Mouse (Mus musculus) ES-Bruce4 (cell line): ENCODE data around the gene Hdac4. TPM values are rescaled to one million over a fixed set of nuclear protein-coding genes. Genes with fewer than 3 reads are reported as not detected.
A peak's percentile ranks its signal among the peaks of the same experiment; 100 is the strongest.

Experiments used
- H3K27ac ChIP-seq: 2 replicates; pipeline ENCODE4 v1.5.1; 2012; ENCODE audit warnings: low read length, inconsistent platforms; ENCODE audit not compliant: insufficient read depth
- H3K27me3 ChIP-seq: 2 replicates; pipeline ENCODE4 v1.6.1; 2012; ENCODE audit warnings: mild to moderate bottlenecking, low read length, inconsistent platforms; ENCODE audit not compliant: control insufficient read depth, poor library complexity, insufficient read depth, severe bottlenecking
- H3K36me3 ChIP-seq: 2 replicates; pipeline ENCODE4 v1.6.1; 2012; ENCODE audit warnings: inconsistent platforms, mild to moderate bottlenecking, low read length, moderate library complexity; ENCODE audit not compliant: control insufficient read depth, poor library complexity, insufficient read depth, severe bottlenecking
- H3K4me1 ChIP-seq: one replicate; pipeline ENCODE4 v1.8.1; 2011; ENCODE audit warnings: low read length; ENCODE audit not compliant: control insufficient read depth, insufficient read depth
- H3K4me3 ChIP-seq: 2 replicates; pipeline ENCODE4 v1.5.1; 2011; ENCODE audit warnings: low read depth, mild to moderate bottlenecking, low read length
- H3K9ac ChIP-seq: 2 replicates; pipeline ENCODE4 v1.6.1; 2012; ENCODE audit warnings: low read depth, mild to moderate bottlenecking, inconsistent platforms; ENCODE audit not compliant: poor library complexity, severe bottlenecking
- H3K9me3 ChIP-seq: replicated peaks from 2 replicates; pipeline ENCODE4 v1.6.1; 2012; ENCODE audit warnings: mild to moderate bottlenecking, low read length, inconsistent platforms; ENCODE audit not compliant: control insufficient read depth, poor library complexity, insufficient read depth, severe bottlenecking
- CTCF ChIP-seq: IDR thresholded peaks from one replicate; pipeline ENCODE4 v1.8.1; 2011; ENCODE audit warnings: low read depth, low read length
- EP300 ChIP-seq: IDR thresholded peaks from 2 replicates; pipeline ENCODE4 v1.6.1; 2011; ENCODE audit warnings: low read depth, low read length; ENCODE audit not compliant: insufficient read depth
- POLR2A ChIP-seq: IDR thresholded peaks from one replicate; pipeline ENCODE4 v1.8.1; 2011; ENCODE audit warnings: low read length; ENCODE audit not compliant: insufficient read depth
- polyA plus RNA-seq: library from polyadenylated mRNA; stranded (reverse); fragments of >200 nt; gene quantifications from 2 replicates; pipeline ENCODE4 v1.2.4, GENCODE M21; 2011; ENCODE audit warnings: low read depth; ENCODE audit not compliant: missing spikeins, insufficient read depth, insufficient read length

Hdac4 gene
- polyA plus RNA-seq, 1 experiment = 27.5 TPM

- no peak for TF ChIP-seq CTCF
- TF ChIP-seq POLR2A = no peak
- no peak for TF ChIP-seq EP300
- Histone ChIP-seq H3K36me3 (0 out of 2 replicates have a peak, but pooled peaks cover 2% of the 10 kb centered on the region), H3K9me3 (no peaks in the 10 kb centered on the region), H3K27me3 (no peaks in the 10 kb centered on the region), H3K4me3 (no peak overlapping the region), H3K27ac (peak overlapping the region; percentile 2; the same call in 1 of the 2 replicates), H3K9ac (no peak overlapping the region), H3K4me1 (peaks cover 7% of the 10 kb centered on the region)
Observed at GRCm38 (mm10) chr1:92114091-92114490, 81.4 kb downstream of the Hdac4 start.

- Histone ChIP-seq H3K36me3 (0 out of 2 replicates have a peak, but pooled peaks cover 2% of the 10 kb centered on the region), H3K4me1 (peaks cover 7% of the 10 kb centered on the region), H3K27me3 (no peaks in the 10 kb centered on the region), H3K9me3 (no peaks in the 10 kb centered on the region), H3K27ac (peak overlapping the region; percentile 22), H3K4me3 (no peak overlapping the region), H3K9ac (no peak overlapping the region)
- TF ChIP-seq CTCF (no peak), POLR2A (no peak), EP300 (no peak)
Observed at GRCm38 (mm10) chr1:92113243-92114009, 82.1 kb downstream of the Hdac4 start.

- no peaks in the 10 kb centered on the region for H3K27me3 ChIP-seq
- peaks cover 8% of the 10 kb centered on the region for H3K4me1 ChIP-seq
- H3K4me3 ChIP-seq = no peak overlapping the region
- H3K36me3 ChIP-seq = peaks cover 2% of the 10 kb centered on the region; the same call in 1 of the 2 replicates
- no peak overlapping the region for H3K9ac ChIP-seq
- TF ChIP-seq CTCF = no peak
- no peak for TF ChIP-seq EP300
- TF ChIP-seq POLR2A = no peak
- no peak overlapping the region for H3K27ac ChIP-seq
- no peaks in the 10 kb centered on the region for H3K9me3 ChIP-seq
Observed at GRCm38 (mm10) chr1:92112591-92112990, 82.9 kb downstream of the Hdac4 start.

- TF ChIP-seq POLR2A (no peak), CTCF (no peak), EP300 (no peak)
- Histone ChIP-seq H3K27me3 (no peaks in the 10 kb centered on the region), H3K9me3 (no peaks in the 10 kb centered on the region), H3K27ac (no peak overlapping the region), H3K36me3 (no peaks in the 10 kb centered on the region; the same call in 1 of the 2 replicates), H3K4me3 (no peak overlapping the region), H3K4me1 (peaks cover 6% of the 10 kb centered on the region), H3K9ac (no peak overlapping the region)
Observed at GRCm38 (mm10) chr1:92111551-92111950, 83.9 kb downstream of the Hdac4 start.

GRCm38 (mm10) chr1:92111026-92111425 is 84.5 kb downstream of the Hdac4 start:
- no peaks in the 10 kb centered on the region for H3K9me3 ChIP-seq
- no peaks in the 10 kb centered on the region; the same call in 1 of the 2 replicates for H3K36me3 ChIP-seq
- H3K4me3 ChIP-seq = no peak overlapping the region
- H3K27me3 ChIP-seq = no peaks in the 10 kb centered on the region
- TF ChIP-seq EP300 (no peak), CTCF (no peak), POLR2A (no peak)
- peaks cover 6% of the 10 kb centered on the region for H3K4me1 ChIP-seq
- no peak overlapping the region for H3K9ac ChIP-seq
- H3K27ac ChIP-seq = no peak overlapping the region

GRCm38 (mm10) chr1:92109221-92109620 is 86.3 kb downstream of the Hdac4 start:
- no peaks in the 10 kb centered on the region for H3K9me3 ChIP-seq
- H3K36me3 ChIP-seq = no peaks in the 10 kb centered on the region; the same call in 1 of the 2 replicates
- peaks cover 3% of the 10 kb centered on the region for H3K4me1 ChIP-seq
- TF ChIP-seq POLR2A (no peak), EP300 (no peak)
- no peaks in the 10 kb centered on the region for H3K27me3 ChIP-seq
- H3K9ac ChIP-seq = no peak overlapping the region
- H3K27ac ChIP-seq = no peak overlapping the region
- H3K4me3 ChIP-seq = no peak overlapping the region
